In the genomic region with DNA sequence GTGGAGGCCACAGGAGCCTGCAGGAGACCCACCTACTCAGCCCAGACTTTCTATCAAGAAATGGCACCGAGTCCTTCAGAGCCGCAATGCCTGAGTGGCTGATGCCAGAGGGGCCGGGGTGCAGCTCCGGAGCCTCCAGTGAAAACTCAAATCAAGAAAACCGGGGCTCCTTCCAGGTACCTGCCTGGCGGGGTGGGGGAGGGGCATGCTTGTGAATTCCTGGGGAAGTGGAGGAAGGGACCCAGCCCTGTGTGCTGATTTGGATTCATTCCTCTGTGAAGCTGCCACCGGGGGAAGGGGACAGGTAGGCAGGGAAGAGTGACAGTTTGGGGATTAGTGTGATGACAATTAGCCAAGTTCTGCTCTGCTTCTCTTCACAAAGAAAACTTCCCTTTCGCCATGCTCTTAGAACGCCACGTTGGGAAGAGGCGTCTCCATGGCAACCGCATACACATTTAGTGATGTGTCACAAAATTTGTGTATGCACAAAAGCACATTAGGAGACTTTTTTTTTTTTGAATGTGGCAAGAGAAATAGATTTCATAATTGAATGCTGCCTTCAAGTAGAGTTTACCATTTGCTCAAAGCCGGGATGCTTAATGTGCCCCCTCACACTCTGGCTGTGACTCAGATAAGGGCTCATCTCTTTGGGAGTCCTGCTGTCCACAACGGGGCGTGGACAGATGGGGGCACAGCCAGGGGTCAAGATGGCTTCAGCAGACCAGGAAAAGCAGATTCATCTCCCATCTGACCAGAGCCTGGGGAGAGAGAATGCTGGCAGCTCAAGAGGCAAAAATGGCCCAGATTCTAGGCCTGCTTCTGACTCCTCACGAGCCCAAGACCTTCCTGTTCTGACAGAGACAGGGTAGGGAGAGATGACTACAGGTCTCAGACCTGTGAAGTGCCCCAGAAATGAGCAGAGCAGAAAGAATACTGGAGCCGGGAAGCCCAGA, we compare ENCODE assay signal across 9 mouse cellular contexts. TPM values are rescaled to one million over a fixed set of nuclear protein-coding genes. Genes with fewer than 3 reads are reported as not detected.
A peak's percentile ranks its signal among the peaks of the same experiment; 100 is the strongest.
DNase-seq lines count a peak whose midpoint lies in the region; ATAC-seq lines count a peak whose summit lies in the region.
"Had no signal": no experiment of that assay in that cellular context is flagged by ENCODE, and none has a peak within 500 bp of the region (broad histone marks: within the 10 kb centered on the region; RNA-seq: fewer than 3 reads in every experiment).

No protein-coding gene starts in this region.

- ATAC-seq in megakaryocyte progenitor cell, adult 5-6 weeks (replicated peaks; ENCODE audit: poor library complexity), result no peak

- DNase-seq in embryo, embryonic 11 days, result peak; percentile 51
- DNase-seq in embryo, embryonic 9.5 days (ENCODE audit: extremely low spot score), result no peak
- DNase-seq in retina, embryonic 14.5 days (ENCODE audit: low spot score), result peak; percentile 42
- DNase-seq in retina, postnatal 1 day, result no peak
- DNase-seq in left cerebral cortex, adult 18-20 months (ENCODE audit: low spot score in 2 of 2), result peak; percentile 63
- no peak for DNase-seq in thymus, postnatal 25 days
- DNase-seq in kidney, postnatal 25 days, result no peak
- DNase-seq: liver, embryonic 13.5 days had no signal

RNA-seq across cellular contexts. Expression of a gene that starts 26.3 kb away (rescaled TPM):
- total RNA-seq in left cerebral cortex, adult 18-20 months (2021), result 10 to 100 TPM; 44.5 to 45.6 TPM
- total RNA-seq in megakaryocyte progenitor cell, adult 5-6 weeks (2015), result 10.5 and 14.2 TPM in 2 replicates
- total RNA-seq in megakaryocyte progenitor cell, adult 5-6 weeks (2017), result 5.0 and 5.8 TPM in 2 replicates

Comparison
In these comparisons a context has a peak if more than half of its experiments do, and no peak if none do; other contexts are left out.
1. DNase-seq: peak in embryo, embryonic 11 days (single experiment), retina, embryonic 14.5 days (single experiment) and left cerebral cortex, adult 18-20 months (2 of 2); none in embryo, embryonic 9.5 days (single experiment), retina, postnatal 1 day (single experiment), thymus, postnatal 25 days (single experiment) and kidney, postnatal 25 days (0 of 2).